Mouse (Mus musculus) cerebellum, adult 18-20 months (tissue): Measurements from ENCODE around the gene Nr2c1.

Source experiments
- DNase-seq, 2 experiments: peaks; one replicate each; pipeline ENCODE4 v3.0.0; 2021

Gene Nr2c1

GRCm38 (mm10) chr10:94147756-94148531, at the start of gene Nr2c1:
Gene Nr2c1 (plus strand): TSS chr10:94148023.
- DNase-seq, result peak; percentile 92 to 95

GRCm38 (mm10) chr10:94098100-94098499, 49.7 kb upstream of the Nr2c1 start:
- no peak for DNase-seq

DNA sequence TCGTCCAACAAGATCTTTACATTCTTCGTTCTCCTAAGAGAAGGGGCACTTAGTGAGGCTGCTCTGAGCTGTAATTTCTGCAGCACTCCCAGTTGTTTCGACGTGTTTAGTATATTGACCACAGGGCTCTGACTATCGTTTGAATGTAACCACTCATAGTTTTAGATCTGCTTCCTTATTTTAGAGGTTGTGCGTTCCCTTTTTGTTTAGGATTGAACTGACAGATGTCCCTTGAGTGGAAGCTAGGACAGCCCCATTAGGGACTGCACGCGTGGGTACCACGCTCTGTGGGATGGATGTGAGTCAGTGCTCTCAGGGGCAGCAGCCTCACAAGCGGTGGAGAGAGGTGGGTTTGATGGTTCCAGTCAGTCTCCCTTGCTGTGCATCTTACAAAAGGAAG, 42.3 kb upstream of the Nr2c1 start:
- DNase-seq, result no peak

DNA sequence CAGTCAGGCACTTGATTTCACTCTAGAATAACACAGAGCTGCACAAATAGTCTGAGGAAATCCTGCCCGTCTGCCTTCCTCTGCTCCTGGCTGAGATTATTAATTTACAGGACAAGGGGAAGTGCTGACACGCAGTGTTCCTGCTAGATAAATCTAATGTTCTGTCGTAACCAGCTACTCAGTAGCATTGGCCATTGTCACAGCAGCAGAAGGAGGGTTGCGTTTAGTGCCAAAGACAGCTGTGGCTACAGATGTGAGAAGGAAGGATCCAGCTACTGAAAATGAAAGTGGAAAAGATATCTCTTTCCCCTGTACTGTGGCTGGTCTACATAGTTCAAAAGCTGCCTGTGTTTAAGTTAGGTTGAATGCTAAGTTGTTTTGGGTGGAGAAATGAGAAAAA, 40.7 kb upstream of the Nr2c1 start:
- DNase-seq, result no peak

- DNase-seq, result no peak
Measured at GRCm38 (mm10) chr10:94107607-94108006, 40.2 kb upstream of the Nr2c1 start.

- no peak for DNase-seq
Measured at GRCm38 (mm10) chr10:94108791-94109190, 39.0 kb upstream of the Nr2c1 start.

DNA sequence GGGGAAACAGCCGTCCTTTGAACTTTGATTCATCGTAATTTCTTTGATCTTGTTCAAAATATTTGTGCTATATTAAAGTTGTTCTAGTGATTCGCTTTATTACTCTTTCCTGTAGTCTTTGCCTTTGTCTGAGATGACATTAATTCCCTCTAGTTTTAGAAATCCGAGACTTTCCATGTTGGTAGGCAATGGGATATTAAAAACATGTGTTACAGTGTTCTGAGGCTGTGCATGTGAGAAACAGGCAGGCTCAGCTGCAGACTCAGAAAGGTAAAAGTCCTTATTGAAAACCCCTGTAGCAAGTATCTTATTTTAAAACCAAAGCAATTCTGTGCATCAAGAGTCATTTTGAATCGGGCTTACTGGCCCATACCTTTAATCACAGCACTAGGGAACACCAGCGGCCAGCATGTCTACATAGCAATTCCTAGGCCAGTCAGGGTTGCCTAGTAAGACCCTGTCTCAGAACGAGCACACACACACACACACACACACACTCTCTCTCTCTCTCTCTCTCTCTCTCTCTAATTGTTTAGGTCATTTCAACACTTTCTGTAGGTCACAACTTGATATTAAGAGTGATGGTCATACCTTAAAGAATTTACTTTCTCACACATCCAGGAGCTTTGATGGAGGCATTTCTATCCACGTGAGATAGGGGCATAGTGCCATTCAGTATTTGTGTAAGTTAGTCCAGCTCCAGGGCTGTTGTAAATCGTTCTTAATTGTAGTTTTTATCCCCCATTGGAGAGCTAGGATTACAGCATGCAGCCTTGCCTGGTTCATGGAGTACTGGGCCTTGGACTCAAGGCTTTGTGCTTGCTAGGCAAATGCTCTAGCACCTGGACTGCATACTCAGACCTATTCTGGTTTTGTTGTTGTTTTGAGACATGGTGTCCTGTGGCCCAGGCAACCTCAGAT, 36.7 kb upstream of the Nr2c1 start:
- no peak for DNase-seq

- no peak for DNase-seq
Measured at GRCm38 (mm10) chr10:94112207-94112606, 35.6 kb upstream of the Nr2c1 start.

DNA sequence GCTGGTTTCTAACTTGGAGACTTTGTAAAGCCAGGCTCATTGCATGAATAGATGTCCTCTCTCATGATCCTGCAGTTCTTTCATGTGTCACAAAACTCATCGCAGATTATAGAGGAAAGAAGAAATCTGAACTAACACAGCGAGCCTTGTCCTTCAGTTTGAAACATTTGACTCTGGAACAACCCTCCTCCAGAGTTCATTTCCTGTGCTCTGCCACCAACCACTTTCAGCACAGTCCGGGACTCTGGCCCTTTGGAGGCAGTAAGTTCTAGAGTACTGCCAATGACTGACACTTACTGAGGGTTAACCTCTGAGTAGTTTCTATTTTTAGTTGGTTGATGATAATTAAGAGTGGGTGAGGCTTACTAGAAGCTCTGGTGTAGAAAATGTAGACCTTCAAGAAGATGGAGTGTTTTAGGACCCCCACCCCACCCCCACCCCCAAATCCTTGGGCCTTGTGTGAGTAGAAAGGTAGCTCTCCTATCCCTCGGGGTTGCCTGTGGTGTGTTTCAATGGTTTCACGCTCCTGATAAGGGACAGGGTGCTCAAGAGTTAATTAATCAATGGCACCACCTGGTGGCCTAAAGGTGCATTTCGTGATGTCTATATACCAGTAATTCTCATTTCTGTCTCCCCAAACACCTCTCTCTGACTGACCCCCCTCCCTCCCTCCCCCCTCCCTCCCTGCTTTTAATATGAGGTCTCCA, 31.8 kb upstream of the Nr2c1 start:
- peak; percentile 85 to 86 for DNase-seq

DNA sequence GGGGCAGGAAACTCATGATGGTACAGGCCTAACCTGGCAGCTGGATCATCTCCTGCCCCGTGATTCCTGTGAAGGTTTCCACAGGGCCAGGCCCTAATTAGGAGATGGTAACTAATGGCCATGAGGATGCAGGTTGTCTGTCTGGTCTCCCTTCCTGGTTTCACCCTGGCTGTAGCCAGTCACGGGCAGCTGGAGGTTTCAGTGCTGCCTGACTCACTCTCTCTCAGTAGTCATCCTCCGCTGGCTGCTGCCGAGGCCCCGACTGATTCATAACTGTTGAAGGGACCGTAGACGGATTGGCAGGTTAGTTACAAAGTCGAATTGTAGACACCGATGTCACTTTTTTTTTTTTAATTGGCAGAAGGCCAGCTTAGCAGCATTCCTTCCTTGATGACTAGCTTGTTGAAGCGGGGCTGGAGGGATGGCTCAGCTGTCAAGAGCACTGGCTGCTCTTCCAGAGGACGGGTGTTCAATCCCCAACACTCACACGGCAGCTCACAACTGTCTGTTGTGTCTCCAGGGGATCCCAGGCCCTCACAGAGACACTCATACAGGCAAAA, 31.0 kb upstream of the Nr2c1 start:
- DNase-seq, result no peak

DNA sequence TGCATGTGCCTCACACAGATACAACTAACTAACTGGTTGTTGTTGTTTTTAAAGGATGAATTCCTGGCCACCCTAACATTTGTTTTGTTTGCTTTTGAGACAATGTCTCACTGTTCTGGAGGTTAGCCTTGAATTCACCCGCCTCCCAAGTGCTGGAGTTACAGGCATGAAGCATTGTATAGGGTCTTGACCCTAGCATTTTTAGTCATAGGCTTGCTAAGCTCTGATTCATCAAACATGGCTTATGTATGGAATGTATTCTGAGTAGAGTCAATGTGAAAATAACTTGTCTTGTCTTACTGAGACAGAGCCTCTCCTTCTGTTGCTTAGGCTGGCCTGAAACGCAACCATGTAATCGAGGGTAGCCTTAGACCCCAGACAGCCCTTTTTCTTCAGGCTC, 29.9 kb upstream of the Nr2c1 start:
- no peak for DNase-seq

- DNase-seq, result no peak
Measured at GRCm38 (mm10) chr10:94118993-94119392, 28.8 kb upstream of the Nr2c1 start.

- DNase-seq, result no peak
Measured at GRCm38 (mm10) chr10:94120676-94121075, 27.1 kb upstream of the Nr2c1 start.

DNA sequence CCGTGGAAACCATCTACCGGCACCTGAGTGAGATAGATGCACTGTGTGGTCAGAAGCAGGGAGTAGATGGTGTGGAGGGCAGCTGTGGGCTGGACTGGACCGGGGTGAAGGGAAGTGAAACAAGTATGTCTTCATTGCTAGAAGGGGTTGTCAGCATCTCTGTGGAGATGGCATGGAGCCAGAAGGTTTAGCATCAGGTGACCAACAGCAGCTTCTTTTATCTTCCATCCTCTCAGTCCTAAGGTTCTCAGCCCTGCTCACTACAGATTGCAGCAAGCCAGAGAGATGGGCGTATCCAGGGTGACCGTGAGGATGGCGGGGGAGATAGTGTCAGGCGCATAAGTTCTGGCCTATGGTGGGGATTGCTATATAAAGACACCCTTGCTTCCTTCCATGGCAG, 25.2 kb upstream of the Nr2c1 start:
- no peak for DNase-seq

DNA sequence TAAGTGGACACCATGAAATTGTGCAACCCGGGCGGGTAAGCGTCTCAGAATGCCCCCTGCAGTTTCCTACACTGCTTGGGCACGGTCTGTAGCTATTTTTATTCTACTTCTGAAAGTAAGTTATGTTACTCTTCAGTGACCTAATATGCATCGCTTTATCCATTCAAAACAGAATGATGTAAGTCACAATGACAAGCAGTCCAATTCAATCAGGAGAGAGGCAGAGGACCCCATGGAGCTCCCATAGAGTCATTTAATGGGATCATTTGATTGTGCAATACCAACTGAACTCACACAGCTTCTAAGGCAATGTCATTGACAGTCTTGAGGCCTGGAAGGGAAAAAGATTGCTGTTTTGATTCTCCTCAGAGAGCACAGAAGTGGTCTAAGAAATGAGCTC, 24.2 kb upstream of the Nr2c1 start:
- DNase-seq, result no peak

GRCm38 (mm10) chr10:94124376-94124775, 23.4 kb upstream of the Nr2c1 start:
- peak in 1 of 2 experiments; percentile 31 for DNase-seq

DNA sequence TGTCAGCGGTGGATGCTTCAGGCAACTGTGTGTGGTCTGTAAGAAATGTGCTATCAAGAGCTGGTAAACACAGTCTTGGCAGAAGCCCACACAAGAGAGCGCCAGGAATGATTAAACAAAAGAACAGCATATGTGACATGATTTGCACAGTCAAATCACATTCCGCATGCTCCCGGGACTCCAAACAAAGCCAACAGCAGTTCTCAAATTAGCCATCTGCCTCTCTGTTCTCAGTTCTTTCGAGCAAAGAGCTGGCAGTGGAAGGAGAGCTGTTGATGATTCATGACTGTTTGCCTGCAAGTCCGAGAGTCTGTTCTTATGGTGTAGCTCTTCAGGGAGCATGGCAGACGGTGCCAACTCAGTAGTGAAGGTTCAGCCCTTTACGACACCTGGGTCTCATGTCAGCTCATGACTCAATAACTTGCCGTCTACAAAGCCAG, 18.1 kb upstream of the Nr2c1 start:
- DNase-seq, result peak; percentile 86 to 89

DNA sequence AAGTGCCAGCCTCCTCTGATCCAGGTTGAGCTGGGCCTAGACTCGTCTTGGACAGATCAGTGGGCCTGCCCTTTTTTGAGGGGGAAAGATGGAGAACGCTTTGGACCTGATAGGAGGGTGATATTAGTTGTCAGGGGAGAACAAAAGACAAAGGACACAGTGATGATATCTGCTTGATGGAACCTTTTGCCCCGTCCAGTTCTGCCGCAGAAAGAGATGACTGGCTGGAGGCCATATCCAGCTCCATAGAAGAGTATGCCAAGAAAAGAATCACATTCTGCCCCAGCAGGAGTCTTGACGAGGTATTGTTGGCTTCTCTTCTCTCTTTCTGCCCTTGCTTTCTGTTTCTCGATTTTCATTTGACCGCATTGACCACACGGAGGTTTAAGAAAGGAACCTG, 14.7 kb upstream of the Nr2c1 start:
- peak; percentile 55 to 56 for DNase-seq

DNA sequence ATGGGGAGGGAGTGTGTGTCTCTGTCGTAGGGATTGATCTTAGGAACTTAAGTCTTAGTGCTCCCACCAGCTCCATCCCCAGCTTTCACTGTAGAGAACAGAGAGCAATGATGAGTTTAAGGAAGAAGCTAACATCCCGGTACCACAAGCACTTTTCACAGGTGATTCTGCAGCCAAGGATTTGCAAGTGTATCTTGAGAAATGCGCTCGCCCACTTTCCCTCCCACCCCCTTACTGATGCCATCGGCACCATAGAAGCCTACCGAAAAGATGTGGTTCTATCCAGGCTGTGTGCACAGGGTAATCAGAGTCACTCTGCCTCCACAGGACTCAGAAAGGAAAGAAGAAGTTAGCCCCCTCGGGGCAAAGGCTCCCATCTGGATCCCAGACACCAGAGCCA, 14.1 kb upstream of the Nr2c1 start:
- no peak for DNase-seq

- DNase-seq, result no peak
Measured at GRCm38 (mm10) chr10:94134535-94135390, 13.1 kb upstream of the Nr2c1 start.

GRCm38 (mm10) chr10:94138890-94139482, 8.8 kb upstream of the Nr2c1 start:
- no peak for DNase-seq
